Mouse (Mus musculus) liver, adult 2 months (tissue): ENCODE measurements at regions not wholly inside any gene's neighbourhood (a gene's known extent, or its start where the extent isn't known, plus 50 kb on each side); places are given as distances from the start of the nearest gene placed in this dataset.

Source experiments
- CTCF ChIP-seq: fragments of 200-500 bp; IDR thresholded peaks from 2 replicates; pipeline ENCODE4 v1.5.1; 2011; ENCODE audit warnings: low read depth, low read length, control low read depth
- POLR2A ChIP-seq: fragments of 200-500 bp; IDR thresholded peaks from 2 replicates; pipeline ENCODE4 v1.6.1; 2011; ENCODE audit warnings: low read length, control low read depth; ENCODE audit not compliant: insufficient read depth; ENCODE audit errors: extremely low read depth

- TF ChIP-seq POLR2A (no peak), CTCF (no peak)
Measured at GRCm38 (mm10) chr13:59246984-59247537, 338.0 kb downstream of the Agtpbp1 start.
